Mouse (Mus musculus) retina, embryonic 14.5 days (tissue): ENCODE data around the gene Gga2.

Source experiments
- DNase-seq: peaks from one replicate; pipeline ENCODE4 v3.0.0-alpha.2; 2015; ENCODE audit warnings: low spot score

Gene Gga2

DNA sequence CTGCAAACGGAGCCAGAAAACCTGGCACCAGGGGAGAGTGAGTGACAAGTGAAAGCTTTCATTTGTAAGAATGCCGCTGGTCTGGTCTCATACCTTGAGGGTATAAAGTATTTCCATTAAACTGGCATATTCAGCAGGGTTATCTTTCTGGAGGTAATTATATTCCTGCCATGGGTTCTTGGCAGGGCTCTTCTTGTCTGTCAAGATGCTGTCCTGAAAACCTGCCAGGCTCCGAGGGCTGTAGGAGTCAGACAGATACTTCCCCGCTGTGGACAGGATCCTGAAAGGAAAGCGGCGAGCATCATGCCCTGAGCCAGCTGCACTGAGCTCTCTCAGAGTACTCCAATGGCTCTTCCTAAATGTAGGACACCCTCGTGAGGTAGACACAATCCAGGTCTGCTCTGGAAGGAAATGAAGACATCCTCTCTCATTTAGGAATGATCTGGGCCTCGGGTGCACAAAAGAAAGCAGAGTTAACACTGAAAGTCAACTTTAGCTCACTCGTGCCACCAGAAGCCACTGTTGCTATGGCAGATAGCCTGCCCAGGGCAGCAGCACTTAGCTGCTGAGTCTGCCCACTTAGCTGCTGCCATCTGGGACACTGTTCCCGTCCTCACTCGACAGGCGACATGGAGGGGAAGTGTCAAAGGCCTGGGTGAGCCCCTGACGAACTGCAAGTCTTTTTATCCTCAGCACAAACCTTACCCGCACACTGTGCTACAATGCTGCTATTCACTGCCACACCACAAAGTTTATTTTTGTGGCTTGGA is 84.0 kb downstream of the Gga2 start:
- no peak for DNase-seq
